Mouse (Mus musculus) hindlimb bud, embryonic 11.5 days (tissue): ENCODE results near the gene Fgf9.

Source experiments
- DNase-seq: peaks from one replicate; pipeline ENCODE4 v3.0.0-alpha.2; 2012; ENCODE audit warnings: low read depth, low spot score; ENCODE audit errors: extremely low spot score

Gene Fgf9

DNA sequence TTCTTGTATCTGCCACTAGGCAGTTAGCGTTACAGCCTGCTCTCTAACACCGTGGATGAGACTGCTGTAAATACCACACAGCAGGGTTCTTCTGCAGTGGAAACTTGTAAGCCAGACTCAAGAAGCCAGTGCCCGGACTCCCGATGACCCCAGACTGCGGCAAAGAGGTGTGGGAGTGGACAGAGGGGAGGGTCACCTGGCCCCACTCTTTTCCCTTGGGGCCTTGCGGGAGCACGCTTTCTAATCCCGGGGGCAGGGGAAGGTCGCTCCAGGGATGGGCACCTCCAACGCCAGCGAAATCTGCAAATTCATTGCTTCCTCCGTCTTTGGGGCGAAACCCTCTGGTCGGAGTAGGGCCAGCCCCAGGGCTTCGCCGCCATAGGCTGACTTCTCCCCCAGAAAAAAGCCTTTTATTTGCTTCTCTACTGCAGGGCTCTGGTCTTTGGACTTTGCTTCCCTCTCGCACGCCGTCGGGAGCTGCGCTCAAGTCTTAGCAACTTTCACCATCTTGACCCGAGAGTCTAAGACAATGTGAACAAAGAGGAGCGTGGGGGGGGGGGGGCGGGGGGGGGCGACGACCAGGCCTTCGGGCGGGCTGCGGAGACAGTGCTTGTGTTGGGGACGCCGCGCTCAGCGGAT, at the start of gene Fgf9:
Fgf9 (plus strand) TSS at position 67 of the 639 bp plus-strand sequence.
- no peak for DNase-seq

- no peak for DNase-seq
Measured at GRCm38 (mm10) chr14:58034567-58034966, 35.8 kb upstream of the Fgf9 start.

DNA sequence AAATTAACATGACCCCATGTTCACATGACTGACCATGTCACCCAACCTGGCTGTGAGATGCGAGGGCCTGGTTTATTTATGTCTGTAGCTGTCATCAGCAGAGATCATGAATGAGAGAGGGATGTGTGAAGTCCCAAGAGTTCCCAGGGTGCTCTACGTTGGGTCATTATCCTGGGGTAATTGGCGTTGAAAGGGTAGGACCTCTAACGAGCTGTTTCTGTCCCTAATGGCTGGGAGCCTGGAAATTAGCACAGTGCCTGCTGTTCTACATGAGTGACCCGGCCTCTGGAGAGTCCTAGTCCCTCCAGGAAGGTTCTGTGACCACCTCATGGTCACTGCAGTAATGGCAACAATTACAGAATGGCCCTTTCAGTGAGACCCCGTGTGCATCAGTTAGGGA, 34.2 kb upstream of the Fgf9 start:
- no peak for DNase-seq

DNA sequence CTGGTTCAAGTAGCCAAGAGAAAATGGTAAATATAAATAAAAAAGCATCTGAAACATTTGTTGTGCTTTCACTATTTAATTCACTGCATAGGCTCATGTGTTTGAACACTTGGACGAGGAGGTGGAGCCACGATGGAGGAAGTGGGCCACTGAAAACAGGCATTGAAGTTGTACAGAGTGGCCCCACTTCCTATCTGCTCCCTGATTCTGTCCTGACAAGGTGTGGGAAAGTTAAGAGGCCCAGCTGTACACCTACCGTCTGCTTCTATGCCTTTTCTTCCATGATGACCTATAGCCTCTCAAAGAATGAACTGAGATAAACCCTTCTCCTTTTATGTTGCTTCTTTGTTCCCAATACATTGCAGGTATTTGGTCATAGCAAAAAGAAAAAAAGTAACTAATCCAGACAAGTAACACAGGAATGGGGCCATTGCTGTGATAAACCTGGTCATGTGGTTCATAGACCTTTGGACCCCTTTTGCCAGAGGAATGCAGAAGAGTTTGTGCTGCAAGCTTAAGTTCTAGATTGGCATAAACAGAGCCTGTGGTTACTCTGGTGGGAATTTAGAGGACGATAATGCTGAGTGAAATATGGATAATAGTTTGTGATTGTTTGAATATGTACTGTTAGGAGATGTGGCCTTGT, 23.6 kb upstream of the Fgf9 start:
- DNase-seq: no peak

GRCm38 (mm10) chr14:58050691-58051090, 19.7 kb upstream of the Fgf9 start:
- no peak for DNase-seq

- DNase-seq: no peak
Measured at GRCm38 (mm10) chr14:58067586-58067985, 2.8 kb upstream of the Fgf9 start.

- DNase-seq: no peak
Measured at GRCm38 (mm10) chr14:58068641-58069040, 1.7 kb upstream of the Fgf9 start.

DNA sequence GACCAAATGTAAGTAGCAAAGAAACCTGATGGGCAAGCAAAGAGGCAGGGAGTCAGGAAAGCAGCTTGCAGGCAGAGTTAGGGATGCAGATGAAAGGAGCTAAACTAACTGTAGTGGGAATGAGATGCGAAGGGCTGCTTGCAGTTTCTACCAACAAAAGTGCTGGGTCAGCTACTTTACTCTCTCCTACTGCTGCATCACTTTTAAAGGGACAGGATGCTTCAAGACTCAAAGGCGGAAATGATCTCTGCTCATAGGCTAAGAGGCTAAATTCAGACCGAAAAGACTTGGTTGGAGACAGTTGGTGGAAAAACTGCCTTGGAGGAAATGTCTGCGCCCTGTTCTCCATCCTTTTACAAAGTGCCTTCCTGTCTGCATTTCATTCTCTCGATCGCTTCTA, 420 bp upstream of the Fgf9 start:
- DNase-seq: no peak

- DNase-seq: no peak
Measured at GRCm38 (mm10) chr14:58071120-58071641, 834 bp downstream of the Fgf9 start.

GRCm38 (mm10) chr14:58071830-58072770, 1.8 kb downstream of the Fgf9 start:
- no peak for DNase-seq

DNA sequence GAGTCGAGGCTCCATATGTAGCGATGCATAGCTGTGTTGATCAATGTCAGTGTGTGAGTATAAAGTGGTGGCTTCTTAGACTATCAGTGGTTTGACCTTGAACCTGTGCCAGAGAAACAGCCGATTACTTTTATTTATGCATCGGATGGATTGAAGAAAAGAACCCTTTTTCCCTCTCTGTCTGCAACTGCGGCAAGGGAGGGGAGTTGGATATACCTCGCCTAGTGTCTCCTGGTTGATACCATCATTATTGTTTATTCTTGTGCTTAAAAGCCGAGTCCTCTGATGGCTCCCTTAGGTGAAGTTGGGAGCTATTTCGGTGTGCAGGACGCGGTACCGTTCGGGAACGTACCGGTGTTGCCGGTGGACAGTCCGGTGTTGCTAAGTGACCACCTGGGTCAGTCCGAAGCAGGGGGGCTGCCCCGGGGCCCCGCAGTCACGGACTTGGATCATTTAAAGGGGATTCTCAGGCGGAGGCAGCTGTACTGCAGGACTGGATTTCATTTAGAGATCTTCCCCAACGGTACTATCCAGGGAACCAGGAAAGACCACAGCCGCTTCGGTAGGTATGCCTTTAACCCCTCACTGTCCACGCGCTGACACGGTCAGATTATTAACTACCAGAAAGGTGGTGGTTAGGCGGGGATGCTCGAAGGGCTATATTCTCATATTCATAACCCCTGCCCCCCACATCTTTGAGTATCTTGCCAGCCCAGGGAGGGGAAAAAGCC, 2.6 kb downstream of the Fgf9 start:
- no peak for DNase-seq

GRCm38 (mm10) chr14:58073936-58074335, 3.6 kb downstream of the Fgf9 start:
- no peak for DNase-seq

- DNase-seq: no peak
Measured at GRCm38 (mm10) chr14:58074621-58075432, 4.5 kb downstream of the Fgf9 start.

GRCm38 (mm10) chr14:58075433-58076029, 5.2 kb downstream of the Fgf9 start:
- DNase-seq: no peak

GRCm38 (mm10) chr14:58076030-58076521, 5.7 kb downstream of the Fgf9 start:
- DNase-seq: no peak

DNA sequence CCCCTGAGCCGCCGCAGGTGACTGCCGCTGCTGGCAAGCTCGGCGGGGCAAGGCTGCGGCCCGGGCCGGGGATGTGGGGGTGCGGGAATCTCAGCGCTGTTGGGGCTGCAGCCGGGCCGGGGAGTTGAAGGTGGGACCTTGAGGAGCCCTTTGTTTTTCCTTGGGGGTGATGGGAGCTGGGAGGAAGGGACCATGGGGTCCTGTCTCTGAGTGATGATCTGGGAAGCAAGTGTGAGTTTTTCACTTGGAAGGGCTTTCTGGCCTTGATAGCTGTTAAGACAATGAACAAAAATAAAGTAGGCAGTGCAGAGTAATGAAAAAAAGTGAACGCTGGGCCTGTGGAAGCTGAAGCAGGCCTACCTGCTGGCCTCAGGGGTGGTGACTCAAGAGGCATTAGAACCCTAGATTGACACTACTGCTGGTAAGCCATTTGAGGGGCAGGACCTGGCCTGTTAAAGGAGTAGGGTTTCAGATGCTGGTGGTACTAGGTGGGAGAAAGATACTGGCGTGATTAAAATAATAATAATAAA, 6.4 kb downstream of the Fgf9 start:
- DNase-seq: no peak

DNA sequence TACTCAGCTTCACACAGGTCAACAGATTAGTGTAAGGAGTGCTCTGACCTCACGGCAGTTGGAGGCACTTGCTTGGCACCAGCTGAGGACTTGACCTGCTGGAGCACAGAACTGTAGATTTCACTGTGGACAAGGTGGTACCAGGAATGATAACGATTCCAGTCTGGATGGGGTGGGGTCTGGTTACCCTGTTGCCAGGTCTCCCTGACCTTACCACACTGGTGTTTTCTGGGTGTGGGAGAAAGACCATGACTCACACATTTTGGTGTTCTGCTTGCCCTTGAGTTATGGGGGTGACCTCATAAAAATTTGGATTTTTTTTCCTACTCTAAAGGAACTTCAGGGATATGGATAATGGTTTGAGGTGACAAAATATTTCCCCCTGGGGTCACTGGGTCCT, 9.1 kb downstream of the Fgf9 start:
- no peak for DNase-seq

GRCm38 (mm10) chr14:58081955-58082354, 11.6 kb downstream of the Fgf9 start:
- no peak for DNase-seq

DNA sequence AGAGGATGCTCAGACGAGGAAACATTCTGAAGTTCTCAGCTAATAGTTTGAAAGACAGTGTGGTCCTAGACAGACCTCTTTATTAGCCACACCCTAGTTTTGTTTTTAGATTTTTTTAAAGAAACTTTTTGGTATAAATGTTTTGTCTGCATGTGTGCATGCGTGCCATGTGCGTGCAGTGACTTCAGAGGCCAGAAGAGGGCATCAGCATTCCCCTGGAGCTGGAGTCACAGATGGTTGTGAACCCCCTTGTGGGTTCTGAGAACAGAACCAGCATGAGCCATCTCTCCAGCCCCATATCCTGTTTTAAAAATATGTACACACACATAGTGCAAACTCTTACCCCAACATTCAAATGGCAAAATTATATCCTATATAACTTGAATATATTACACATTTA, 13.9 kb downstream of the Fgf9 start:
- DNase-seq: no peak
